Mouse (Mus musculus) retina, postnatal 7 days (tissue): ENCODE results near the gene Nars2.
A peak's percentile ranks its signal among the peaks of the same experiment; 100 is the strongest.
"Not testable (repeated sequence)": the region's sequence is repeated elsewhere in the genome, so short reads cannot be mapped to it uniquely, and the experiment has no call there.

Experiments used
- DNase-seq: peaks from one replicate; pipeline ENCODE4 v3.0.0-alpha.2; 2012; ENCODE audit warnings: low read depth, low spot score

Nars2 gene

GRCm38 (mm10) chr7:96951281-96952051 lies at the start of gene Nars2:
Nars2 (plus strand) TSS chr7:96951505.
- peak; percentile 97 for DNase-seq

- no peak for DNase-seq
These were observed 49.1 kb upstream of the Nars2 start for GRCm38 (mm10) chr7:96902183-96902582.

DNA sequence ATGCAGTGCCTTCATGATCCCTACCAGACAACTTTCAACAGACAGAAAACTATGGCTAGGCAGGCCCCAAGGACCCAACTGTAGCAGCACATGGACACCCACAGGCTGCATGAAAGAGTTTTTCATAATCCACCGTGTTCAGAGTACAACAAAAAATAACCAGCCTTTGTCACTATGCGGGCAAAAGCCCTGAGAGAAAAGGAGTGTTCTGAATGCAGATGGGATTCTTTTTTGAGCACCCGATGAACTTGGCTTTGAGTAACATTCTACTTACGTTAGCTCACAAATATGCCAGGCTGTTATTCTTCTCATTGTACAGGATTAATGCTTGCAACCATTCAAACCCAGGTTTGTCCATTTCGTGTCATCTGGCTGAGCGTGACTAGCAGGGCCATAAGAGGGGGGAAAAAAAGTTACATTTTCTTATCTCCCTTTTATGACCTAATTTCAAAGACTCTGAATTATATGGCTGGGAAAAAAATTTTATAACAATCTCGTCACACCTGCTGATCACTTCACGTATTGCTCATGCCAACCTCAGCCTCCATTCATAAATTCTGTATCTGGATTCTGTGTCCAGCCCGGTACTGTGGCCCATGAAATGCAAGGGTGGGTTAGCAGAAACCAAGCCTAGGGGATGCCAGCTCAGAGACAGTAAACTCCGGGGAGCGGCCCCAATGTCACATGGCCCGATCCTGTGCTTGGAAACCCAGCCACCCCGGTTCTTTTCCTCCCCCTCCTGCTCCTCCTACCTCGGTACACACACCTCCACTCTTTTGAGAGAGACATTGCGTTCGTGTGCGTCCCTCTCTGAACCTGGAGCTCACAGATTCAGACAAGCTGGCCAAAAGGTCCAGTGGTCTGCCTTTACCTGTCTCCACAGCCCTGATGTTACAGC lies 48.0 kb upstream of the Nars2 start:
- no peak for DNase-seq

- no peak for DNase-seq
These were observed 46.9 kb upstream of the Nars2 start for GRCm38 (mm10) chr7:96904442-96904841.

DNA sequence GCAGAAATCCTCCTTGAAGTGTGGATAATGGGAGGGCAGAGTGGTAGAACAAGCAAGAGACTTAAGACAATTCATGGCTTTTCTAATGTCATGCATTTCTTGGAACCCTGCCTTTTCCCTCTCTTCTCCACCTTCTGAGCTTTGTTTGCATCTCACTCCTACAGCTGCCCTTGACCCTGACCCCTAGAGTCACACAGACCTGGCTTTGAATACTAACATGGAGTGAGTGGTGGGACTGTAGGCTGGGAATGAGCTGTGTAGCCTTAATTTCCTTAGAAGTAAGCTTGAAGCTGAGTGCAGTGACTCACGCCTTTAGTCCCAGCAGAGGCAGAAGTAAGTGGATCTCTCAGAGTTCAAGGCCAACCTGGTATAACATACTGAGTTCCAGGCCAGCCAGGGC lies 46.4 kb upstream of the Nars2 start:
- DNase-seq = no peak

DNA sequence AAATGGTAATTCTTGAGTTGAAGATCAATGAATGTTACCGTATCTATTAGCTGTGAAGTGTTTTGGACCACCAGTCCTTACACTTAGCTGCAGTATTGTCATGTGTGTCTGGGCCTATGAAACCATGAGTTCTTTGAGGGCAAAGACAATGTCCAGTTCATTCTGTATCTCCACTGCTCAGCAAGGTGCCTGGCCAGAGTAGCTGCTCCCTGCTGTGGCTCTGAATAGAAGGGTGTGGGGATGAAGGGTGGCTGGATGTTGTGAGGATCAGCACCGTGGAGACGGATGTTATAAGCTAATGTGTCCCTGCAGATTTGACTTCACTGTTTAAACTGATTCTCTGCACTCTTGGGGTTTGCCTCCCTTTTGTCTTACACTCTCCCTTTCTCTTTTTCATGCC lies 45.9 kb upstream of the Nars2 start:
- DNase-seq = no peak

GRCm38 (mm10) chr7:96906216-96906615 lies 45.1 kb upstream of the Nars2 start:
- DNase-seq = no peak

DNA sequence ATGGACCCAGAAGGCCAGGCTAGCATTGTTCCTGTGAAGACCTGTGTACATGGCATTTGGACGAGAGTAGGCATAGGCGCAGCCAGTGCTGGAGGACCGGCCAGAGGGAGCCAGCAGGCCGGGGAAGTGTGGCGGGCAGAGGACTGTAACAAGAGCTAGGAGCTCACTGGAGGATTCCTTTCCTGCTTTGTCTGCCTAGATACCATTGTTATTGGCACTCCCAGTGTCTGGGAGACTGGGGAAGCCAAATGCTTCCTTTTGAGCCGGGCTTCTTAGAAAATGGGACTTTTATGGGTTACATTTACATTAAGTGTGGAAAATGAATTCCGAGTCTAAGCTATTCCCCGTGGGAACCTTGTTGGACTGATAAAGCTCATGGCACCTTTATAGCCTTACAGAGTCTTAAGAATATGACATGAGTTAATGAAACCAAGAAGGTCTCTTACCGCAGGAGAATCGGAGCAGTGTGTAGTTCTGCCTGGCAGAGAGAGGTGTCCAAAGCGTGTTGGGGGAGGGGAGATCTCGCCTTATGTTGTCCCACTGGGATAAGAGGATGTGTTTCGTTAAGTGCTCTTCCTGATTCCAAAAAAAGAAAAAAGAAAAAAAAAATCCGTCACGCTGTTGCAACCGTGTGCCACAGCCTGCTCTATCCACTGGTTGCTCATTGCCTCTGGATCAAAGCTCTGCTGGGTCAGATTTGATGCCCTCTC lies 43.2 kb upstream of the Nars2 start:
- no peak for DNase-seq

- no peak for DNase-seq
These were observed 41.4 kb upstream of the Nars2 start for GRCm38 (mm10) chr7:96909856-96910255.

- no peak for DNase-seq
These were observed 40.9 kb upstream of the Nars2 start for GRCm38 (mm10) chr7:96910310-96910960.

- DNase-seq = peak; percentile 75
These were observed 37.3 kb upstream of the Nars2 start for GRCm38 (mm10) chr7:96914031-96914430.

GRCm38 (mm10) chr7:96915452-96916105 lies 35.7 kb upstream of the Nars2 start:
- DNase-seq = peak; percentile 73

GRCm38 (mm10) chr7:96920447-96921095 lies 30.7 kb upstream of the Nars2 start:
- no peak for DNase-seq

- DNase-seq = no peak
These were observed 28.4 kb upstream of the Nars2 start for GRCm38 (mm10) chr7:96922927-96923326.

DNA sequence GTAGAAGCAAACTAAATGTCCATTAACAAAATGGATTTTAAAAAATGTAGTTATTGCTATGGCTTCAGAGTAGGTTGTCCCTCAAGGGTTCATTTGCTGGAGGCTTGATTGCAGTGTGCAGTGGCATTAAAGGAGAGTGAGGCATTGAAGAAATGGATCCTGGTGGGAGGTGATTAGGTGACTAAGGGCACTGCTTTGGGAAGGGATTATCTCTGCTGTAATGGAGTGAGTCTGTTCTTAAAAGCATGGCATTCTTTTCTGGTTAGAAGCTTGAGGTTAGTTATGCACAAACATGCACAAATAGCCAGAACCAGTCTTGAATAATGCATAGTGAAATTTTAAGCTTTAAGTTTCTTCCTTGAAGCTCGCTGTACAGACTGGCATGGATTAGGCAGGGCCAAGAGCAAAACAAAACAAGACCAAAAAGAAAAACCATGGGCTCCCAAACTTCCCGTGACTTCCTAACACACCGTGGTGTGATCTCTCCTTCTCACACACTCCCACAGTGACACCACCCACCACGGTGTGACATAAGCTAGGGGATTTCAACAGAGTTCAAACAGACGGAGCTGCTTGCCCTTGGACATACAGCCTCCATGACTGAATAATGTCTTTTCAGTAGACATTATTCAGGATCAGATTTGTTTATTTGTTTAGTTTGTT lies 7.5 kb upstream of the Nars2 start:
- DNase-seq = no peak

DNA sequence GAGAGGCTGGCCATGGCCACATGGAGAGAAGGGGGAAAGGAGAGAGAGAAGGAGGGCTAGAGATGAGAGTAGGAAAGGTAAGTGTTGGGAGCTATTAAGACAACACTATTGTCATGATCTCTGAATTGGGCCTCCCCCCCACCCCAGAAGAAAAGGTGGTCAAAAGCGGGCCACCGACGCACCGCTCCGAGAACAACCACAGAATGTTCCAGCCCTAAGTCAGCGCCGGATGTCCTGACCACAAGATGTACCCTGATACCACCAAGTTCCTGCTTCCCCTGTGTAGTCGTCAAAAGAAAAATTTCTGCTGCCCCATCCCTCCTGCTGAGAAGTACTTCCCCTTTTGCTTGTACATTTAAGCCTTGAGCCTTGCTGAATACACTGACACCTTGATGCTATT lies 4.8 kb upstream of the Nars2 start:
- not testable (repeated sequence) for DNase-seq

DNA sequence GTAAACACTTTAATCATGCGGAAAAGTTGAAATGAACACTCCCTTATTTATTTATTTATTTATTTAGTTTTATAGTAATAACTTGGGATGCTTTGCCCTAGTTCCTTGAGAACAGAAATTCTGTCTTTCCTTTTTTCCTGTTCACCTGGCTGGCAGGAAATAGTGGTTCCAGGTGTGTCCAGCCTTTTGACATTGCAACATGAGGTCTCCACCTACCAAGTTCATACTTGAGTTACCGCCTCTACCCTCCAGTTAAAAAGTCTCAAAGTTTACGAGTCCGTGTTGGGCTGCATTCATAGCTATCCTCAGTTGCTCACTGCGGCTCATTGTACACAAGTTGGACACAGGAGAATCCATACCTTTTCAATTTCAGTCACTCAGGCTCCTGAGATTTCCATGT lies 789 bp downstream of the Nars2 start:
- no peak for DNase-seq

- no peak for DNase-seq
These were observed 7.9 kb downstream of the Nars2 start for GRCm38 (mm10) chr7:96959168-96959567.

DNA sequence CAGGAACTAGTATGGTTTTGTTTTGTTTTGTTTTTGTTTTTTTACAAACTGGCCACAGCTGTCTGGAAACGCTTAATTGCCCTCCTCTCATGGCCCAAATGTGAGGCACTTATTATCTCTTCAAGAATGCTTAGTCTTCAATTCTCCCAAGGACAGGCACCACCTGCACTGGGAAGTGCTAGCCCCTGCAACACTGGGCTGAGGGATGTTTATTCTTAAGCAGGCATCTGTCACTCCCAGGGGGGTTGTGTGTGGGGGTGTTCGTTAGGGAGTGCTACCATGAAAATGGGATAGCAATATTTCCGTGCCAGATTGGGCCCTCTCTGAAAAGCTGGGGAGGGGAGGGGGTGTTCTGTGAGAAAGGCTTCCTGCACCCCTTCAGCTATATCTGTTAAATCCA lies 15.9 kb downstream of the Nars2 start:
- DNase-seq = no peak

- DNase-seq = peak; percentile 29
These were observed 19.1 kb downstream of the Nars2 start for GRCm38 (mm10) chr7:96970359-96970758.
